Mouse (Mus musculus): ENCODE results near the gene Txnrd3. TPM values are rescaled to one million over a fixed set of nuclear protein-coding genes. Genes with fewer than 3 reads are reported as not detected.

Txnrd3 gene
- total RNA-seq, 1 experiment from 2014 or later: 11.1 TPM

DNA sequence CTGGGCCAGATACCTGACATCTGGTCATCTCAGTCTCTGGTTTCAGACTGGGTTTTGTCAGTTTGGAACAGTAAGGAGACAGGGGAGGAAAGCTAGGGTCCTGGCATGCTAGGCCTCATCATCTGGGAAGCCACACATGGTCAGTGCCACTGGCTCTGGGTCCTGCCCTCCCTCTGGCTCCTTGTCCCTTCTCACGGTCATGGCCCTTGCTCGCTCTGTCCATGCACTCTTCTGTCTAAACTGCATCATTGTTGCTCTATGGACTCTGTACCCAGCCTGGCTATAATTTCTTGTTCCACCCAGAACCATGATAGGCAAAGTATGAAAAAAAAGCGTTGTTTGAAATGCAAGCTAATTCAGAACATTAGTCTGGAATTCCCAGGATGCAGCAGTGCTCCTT is 11.2 kb downstream of the Txnrd3 start:
- DNase-seq: no peak

DNA sequence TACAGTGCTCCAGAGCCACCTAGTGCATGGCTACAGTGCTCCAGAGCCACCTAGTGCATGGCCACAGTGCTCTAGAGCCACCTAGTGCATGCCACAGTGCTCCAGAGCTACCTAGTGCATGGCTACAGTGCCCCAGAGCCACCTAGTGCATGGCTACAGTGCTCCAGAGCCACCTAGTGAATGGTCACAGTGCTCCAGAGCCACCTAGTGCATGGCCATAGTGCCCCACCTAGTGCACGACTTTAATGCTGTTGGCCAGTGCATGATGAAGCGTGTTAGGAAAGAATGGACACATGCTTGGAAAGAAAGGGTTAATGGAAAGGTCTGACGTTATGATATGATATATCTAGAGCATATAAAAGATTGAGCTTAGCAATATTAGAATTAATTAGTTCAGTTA is 14.6 kb downstream of the Txnrd3 start:
- DNase-seq: no peak

DNA sequence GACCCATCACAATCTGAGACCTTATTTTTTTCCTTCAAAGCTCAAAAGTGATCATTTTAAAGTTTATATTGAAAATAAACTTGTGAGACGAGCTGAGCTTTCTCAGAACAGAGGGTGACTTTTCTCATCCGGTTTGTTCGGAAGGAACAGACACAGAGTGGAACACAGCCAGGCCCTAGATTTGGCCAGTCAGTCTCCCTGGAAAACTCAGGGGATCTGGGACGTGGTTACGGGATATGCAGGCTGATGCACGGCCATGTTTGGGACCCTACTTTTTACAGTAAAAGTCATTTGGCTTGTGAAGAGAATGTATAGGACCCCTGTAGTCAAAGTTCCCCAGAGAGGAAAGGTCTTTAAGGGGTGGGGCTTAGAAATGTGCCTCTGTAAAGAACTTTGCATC is 15.1 kb downstream of the Txnrd3 start:
- no peak for DNase-seq

DNA sequence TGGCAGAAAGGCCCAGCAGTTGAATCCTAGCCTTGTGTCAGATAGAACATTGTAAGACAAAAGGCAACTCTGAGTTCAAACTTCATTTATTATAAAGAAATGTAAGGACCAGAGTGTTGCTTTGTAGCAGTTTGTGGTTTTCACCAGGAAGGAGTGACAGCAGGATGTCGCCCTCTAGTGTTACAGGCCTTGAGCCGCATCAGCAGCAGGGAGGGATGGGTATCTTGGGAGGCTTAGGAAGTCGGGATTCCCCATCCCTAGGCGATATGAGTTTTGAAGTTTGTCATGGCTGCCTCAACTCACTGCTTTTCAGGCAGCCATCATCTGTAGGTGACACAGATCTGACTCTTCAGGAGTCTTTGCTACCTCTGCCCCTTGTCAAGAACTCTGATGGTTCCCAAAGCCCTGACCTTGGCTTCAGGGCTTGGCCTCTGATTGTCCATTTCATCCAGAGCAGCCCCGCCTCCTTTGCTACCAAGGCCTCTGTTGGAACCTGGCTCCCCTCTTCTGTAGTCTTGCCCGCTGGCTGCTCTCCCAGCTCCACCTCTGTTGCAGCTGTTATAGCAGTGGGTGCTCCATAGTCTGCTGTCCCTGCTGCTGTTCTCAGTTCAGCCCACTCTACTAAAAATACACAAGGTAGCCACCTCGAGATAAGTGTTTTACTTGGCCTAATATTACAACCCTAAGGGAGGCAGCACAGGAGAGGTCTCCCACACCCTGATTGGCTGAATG is 16.1 kb downstream of the Txnrd3 start:
- peak; percentile 56 for DNase-seq

DNA sequence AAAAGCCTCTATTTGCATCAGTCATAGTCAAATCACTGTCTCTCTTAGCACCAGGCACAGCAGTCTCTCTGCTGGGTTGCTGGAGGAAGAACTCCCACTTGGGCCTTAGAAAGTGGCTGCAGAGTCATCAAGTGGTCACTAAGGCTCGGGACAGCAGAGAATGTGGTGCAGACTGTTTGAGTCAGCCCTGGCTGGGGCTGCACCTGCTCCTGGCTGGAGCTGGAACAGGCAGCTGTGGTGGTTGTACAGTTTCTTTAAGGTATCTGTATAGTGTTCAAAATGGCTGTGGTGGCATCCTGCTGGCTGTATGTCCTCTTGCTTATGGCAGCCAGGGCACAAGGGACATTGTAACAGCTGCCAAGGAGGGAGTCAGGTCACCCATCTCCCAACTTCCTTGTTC is 16.7 kb downstream of the Txnrd3 start:
- DNase-seq: no peak

DNA sequence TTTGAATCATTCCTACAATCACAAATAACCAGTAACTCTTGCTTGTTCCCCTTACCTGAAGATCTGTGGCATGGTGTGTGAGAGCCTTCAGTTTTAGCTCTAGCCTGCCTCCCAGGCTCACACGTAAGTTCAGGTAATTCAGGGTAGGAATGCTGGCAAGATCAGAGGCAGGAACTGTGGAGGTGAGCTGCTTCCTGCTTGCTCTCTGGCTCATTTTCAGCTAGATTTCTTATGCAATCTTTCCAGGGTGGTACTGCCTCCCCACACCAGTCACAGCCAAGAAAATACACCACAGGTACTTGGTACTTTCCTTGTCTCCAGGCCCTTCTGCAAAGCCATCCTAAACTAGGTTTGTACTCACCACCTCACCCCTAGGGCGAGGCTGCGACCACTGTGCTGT is 18.7 kb downstream of the Txnrd3 start:
- DNase-seq: no peak

DNA sequence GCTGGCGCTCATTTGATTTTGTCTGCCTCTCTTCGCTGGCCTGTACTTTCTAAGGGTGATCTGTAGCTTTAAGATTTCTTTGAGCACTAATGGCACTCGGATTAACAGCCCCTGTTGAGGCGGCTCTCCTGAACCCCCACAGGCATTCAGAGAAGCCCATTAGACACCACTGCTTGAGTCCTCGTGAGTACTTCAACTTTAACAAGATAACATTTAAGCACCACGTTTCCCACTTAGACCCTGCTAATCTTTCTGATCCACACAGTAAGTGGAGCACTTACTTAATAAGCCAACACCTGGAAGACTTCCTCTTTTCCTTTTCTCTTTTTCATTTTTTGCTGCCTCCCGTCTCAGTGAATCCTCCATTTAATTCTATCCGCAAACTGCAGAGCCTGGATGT is 21.4 kb downstream of the Txnrd3 start:
- no peak for DNase-seq

DNA sequence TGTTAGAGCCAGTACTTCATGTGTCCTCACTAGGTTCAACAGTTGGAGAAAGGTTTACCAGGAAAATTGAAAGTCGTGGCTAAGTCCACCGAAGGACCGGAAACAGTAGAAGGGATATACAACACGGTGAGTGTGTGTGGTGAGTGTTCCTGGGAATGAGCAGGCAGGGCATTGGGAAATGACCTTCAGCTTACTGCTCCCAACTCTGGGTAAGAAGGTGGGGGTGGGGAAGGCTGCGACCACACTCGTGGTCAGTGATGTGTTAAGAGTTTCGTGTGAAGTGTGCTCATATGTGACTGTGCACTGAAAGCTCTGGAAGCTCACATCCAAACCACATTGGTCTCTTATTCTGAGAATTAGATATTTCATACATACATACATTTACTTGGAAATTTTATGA is 21.9 kb downstream of the Txnrd3 start:
- no peak for DNase-seq

DNA sequence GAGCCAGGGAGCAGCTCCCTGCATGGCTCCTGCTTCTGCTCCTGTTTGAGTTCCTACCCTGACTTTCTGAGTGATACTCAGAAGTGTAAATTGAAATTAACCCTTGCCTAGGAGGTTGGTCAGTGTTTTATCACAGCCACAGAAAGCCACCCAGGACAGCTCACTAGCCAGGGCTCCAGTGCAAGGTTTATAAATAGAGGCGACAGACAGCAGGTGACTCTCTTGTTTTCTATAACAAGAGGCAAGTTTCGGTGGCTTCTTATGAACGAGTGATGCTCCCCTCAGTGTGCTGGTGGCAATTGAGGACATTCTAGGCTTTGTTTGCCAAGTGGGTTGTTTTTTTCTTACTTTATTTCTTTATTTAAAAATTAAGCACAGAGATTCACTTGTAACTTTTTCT is 23.2 kb downstream of the Txnrd3 start:
- DNase-seq: no peak

DNA sequence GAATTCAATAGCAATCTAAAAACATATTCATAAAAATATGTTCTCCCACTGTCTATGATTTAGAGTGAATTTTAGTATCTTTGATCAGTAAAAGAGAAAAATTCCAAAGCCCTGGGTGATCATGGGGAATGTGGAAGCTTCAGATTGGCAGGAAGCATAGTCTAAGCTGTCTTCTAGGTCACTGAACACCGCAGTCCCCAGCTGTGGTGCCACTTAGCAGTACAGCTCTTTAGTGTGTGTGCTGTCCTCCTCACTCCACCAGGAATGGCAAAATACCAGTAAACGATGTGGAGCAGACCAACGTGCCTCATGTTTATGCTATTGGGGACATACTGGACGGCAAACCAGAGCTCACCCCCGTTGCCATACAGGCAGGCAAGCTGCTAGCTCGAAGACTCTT is 25.8 kb downstream of the Txnrd3 start:
- DNase-seq: no peak

DNA sequence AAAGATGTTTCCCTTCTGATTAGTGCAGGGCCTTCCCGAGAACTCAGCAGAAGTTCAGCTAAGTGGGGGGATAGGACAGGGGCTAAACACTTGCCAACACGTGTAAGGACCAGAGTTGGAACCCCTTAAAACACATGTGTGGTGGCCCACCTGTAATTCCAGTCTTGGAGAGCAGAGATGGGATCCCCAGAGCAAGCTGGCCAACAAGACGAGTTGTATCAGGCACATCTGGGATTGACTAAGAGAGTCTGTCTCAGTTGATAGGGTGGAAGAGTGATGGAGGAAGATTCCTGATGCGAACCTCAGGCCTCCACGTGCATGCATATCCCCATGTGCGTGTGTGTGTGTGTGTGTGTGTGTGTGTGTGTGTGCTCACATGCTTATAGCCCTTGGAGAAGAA is 27.6 kb downstream of the Txnrd3 start:
- no peak for DNase-seq

DNA sequence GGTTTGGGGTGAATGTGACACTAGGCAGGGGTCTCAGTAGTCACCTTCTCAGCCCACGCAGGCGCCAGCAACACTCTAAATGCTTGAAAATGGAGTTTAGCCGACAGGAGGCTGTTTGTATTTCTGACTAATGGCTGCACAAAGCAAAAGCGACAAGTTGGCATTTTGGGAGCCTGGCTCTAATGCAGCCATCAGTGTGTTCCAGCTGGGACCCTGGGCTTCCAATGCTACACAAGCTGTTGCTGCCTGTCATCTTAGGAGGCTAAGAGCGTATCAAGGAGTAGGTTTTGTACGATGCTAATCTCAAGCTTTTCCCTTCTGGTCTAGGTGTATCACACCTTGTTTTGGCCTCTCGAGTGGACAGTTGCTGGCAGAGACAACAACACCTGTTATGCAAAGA is 28.9 kb downstream of the Txnrd3 start:
- DNase-seq: no peak

DNA sequence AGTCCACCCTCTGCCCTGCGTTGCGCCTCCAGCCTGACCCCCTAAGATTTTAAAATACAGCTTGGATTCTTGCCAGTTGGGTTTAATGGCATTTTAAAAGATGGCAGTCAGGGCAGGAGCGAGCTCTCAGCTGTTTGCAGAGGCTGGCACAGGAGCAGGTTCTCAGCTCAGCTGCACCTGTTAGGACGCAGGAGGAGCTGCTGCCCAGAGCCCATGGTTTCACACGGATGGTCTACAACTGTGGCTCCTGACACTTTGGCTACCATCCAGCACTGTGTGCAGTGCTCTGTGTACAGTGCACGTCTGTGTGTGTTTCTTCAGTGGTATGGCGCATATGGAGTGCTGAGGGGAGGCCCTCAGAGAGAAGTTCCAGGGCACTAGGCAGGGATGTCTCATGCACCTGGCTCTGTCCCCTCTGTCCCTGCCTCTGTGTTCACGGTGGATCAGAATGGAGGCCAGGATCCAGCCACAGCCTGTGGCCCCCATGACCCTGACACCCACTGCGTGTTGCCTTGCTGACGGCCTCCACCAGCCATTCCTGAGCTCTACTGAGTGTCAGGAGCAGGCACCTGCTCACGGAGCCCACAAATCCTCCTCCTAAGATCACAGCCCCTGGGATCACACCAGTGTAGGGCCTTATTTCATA is 29.5 kb downstream of the Txnrd3 start:
- DNase-seq: no peak

DNA sequence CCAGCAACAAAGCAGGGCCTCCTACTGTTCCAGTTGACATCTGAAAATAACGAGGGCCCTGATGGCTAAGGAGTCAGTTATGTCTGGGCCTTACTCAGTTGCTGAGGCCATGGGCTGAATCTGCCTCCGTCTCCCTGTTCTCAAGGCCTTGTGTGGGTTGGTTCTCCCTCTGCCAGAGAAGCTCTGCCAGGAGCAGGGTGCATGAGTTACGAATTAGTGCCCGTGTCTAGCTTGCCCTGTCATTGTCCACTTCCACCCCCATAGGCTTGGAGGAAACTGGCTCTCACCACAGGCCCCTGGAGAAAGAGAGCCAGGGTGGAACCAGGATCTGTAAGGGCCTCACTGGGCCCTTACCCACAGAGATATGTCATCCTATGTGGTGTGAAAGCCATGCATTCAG is 34.7 kb downstream of the Txnrd3 start:
- DNase-seq: no peak

DNA sequence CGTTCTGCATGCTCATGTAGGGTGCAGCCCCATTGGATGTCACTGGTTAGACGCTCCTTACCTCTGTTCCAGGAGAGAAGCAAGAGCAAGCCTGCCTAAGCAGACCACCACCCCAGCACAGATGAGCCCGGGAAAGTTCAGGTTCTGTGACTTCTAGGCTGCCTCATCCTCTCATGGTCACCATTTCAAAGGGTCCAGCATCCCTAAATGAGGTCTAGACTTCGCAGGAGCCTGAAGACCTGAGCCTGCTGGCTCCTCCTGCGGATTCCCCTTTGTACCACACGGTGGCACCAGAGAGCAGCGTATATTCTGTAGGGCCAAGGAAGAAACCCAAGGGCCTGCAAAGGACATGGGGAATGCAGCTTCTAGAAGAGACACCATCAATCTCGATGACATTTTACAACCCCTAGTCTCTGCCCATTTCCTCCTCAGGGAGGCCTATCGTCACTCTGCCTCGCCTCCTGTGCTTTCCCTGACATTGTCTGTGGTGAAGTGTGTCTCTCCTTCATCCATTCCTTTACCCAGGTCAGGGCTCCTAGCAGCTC is 35.6 kb downstream of the Txnrd3 start:
- DNase-seq: peak; percentile 81

DNA sequence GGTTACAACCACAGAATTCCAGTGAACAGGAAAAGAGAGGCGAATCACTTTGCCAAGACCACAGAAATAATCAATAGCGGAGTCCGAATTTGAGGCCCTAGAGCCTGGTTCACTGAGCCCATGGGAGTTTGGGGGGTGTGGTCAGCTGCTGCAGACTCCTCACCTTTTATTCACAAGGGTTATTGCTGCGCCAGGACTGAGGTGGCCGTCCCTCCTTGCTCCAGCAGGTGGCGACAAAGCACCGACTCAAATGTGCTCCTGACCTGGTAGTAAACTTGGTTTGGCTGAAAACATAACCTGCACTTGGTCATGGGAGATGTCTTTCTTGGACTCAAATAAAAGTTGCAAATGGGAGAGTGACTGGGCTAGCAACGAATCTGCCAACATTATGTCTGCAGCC is 36.4 kb downstream of the Txnrd3 start:
- DNase-seq: peak; percentile 89

DNA sequence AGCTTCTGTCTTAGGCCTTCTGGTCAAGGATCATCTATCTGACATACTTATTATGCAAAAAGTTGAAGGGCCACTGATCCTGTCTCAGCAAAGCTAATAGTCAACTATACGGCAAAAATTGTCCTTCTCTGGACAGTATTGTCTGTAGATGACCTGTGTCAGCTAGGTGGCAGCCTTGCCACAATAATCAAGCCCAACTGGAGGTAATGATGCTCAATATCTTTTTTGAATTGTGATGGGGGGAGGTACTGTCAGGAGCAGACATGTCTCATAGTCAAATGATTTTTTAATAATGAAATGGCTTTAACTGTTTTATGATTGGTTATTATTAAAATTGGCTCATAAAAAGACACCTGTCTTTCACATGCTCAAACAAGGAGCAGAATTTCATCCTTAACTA is 40.4 kb downstream of the Txnrd3 start:
- no peak for DNase-seq

DNA sequence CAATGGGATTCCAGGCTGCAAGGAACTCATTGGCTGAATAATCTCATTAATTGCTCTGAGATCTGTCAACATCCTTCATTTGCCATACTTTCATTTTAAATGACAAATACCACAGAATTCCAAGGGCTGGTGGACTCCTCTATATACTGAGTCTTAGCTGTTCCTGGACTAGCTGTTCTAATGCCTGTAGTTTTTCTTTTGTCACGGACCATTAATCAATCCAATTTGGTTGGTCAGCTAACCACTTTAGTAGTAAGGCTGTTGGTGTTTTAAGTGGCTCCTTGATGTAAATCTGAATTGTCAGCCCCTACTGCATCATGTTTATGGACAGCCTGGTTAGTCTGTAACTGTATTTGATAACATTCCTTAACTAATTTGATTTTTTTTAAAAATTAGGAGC is 43.3 kb downstream of the Txnrd3 start:
- no peak for DNase-seq

DNA sequence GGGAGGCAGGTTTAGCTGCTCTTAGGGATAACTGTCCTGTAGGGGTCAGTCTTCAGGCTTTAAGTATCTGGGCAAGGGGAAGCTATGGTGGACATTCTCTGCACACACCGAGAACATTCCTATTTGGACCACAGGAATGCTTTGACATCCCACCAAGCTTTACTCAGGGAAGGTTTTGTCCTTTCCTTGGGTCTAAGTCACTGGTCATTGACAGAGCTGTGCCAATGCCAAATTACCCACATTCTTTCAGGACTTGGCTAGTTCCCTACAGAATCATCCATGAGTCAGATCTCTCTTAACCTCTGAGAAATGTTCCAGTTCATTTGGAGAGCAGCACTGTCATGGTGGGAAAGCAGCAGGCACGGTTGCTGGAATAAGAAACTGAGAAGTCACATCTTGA is 62.8 kb downstream of the Txnrd3 start:
- DNase-seq: peak; percentile 19

DNA sequence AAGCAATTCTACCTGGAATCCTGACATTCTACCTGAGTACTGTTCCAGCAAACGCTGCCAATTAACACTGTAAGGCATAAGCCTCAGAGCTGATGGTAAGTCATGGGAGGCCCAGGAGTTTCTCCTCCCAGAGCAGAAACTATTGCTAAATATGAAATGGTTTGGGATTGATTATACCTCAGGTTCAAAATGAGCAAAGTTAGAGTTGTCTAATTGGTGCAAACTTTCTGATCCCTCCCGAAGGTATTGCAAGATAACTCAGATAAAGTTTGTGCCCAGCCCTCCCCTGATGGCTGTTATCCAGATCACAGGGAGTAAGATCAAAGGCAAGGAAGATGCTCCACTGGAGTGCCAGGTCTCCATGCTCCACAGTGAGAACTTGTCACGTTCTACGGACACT is 63.5 kb downstream of the Txnrd3 start, which contains the start of gene Vmn1r40:
TSS of gene Vmn1r40 (plus strand) at position 301 of the 400 bp plus-strand sequence.
- no peak for DNase-seq

DNA sequence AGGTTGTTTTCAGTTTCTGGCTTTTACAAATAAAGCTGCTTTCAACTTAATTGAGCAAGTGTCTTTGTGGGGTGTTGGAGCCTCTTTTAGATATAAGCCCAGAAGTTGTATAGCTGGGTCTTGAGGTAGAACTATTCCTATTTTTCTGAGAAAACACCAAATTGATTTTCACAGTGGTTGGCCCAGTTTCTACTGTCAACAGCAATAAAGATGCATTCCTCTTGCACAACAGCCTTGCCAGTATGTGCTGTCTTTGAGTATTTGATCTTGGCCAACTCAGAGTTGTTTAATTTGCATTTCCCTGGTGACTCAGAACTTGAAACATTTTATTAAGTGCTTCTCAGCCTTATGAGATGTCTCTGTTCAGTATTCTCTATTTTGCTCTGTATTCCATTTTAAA is 74.3 kb downstream of the Txnrd3 start:
- DNase-seq: no peak
